Mouse (Mus musculus): Measurements from ENCODE around the gene Tcp11.
A peak's percentile ranks its signal among the peaks of the same experiment; 100 is the strongest.

The Tcp11 gene

DNA sequence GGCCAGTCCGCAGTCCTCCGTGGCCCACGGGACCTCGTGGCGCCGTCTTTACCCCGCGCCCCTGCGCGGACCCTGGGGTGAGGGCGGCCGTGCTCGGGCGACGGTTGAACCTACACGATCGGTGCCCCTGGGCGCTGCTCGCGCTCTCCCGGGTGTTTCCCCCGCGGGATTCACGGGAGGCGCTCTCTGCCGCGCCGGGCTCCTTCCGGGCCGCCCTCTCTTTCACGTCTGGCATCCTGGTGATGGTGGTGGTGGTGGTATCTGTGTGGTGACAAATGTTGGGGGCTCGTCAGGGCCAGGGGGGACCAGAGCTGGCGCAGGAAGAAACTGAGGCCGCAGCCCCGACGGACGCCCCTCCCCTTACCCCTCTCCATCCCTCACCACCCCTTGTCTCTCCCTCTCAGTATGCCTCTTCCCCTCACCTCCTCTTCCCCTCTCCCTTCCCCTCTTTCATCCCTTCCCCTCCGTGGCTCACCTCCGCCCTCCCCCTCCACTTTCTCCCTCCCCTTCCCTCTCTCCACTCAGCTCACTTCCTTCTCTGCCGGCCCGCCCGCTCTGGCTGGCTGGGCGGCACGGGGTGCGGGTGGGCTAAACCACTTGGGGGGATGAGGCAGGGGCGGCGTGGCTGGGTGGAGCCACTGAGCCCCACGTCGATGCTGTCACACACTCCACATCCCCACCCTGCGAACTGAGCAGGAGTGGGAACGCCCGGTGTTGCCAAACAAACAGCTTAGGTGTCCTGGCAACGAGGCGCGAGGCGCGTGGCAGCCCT, at the start of gene Tcp11:
Gene Tcp11 (minus strand): TSS at position 595 of the 772 bp plus-strand sequence.
- DNase-seq (ENCODE audit: low spot score): peak; percentile 21

- DNase-seq (ENCODE audit: low spot score): no peak
Measured at GRCm38 (mm10) chr17:28129796-28130195, 49.4 kb upstream of the Tcp11 start.

DNA sequence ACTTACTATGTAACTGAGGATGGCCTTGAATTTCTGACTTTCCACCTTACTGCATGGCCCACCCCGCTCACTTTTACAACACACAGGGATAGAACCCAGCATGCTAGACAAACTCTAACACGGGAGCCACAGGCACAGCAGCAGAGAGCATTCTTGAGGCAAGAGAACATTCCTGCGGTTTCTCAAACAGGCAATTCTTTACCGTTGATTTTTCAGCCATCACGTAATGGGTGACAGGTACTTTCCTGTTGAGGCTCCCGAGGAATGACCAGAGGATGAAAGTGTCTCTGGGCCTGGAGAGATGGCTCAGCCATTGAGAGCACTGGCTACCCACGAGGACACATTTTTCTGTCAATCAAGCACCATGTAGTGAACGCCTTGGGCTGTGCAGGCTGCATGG, 43.9 kb upstream of the Tcp11 start:
- no peak for DNase-seq (ENCODE audit: low spot score)

GRCm38 (mm10) chr17:28123627-28124026, 43.2 kb upstream of the Tcp11 start:
- no peak for DNase-seq (ENCODE audit: low spot score)

- no peak for DNase-seq (ENCODE audit: low spot score)
Measured at GRCm38 (mm10) chr17:28122949-28123348, 42.5 kb upstream of the Tcp11 start.

GRCm38 (mm10) chr17:28120460-28120859, 40.0 kb upstream of the Tcp11 start:
- DNase-seq (ENCODE audit: low spot score): no peak

DNA sequence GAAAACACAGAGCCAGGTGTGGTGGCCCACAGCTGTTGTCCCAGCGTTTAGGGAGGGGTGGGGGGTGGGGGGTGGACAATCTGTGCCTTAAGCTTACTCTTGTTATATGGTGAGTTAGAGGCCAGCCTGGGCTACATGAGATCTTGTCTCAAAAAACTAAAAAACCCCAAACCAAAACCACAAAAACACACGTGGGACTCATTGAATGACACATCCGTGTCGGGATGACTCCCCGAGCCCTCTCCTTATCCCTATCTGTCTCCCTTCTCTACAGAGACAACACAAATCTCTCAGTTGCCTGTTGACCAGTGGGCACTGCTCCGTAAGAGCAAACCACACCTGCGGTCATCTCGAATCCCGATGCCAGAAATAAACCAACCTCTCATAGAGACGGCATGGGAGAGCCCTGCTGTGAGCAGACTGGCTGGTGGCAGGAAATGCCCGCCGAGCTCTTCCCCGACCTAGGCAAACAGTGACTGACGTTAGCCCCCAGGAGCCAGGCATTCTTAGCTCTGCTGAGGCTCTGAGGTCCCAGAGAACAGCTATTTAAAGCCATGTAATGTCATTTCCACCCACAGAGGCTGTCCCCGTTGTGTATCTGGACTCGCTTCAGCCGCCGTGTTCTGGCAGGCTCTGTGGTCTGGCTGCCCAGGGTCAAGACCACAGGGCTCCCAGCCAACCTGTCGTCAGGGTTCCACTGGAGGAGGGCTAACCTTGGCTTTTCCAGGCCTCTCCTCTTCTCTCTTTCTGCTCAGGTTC, 37.2 kb upstream of the Tcp11 start:
- peak; percentile 30 for DNase-seq (ENCODE audit: low spot score)

DNA sequence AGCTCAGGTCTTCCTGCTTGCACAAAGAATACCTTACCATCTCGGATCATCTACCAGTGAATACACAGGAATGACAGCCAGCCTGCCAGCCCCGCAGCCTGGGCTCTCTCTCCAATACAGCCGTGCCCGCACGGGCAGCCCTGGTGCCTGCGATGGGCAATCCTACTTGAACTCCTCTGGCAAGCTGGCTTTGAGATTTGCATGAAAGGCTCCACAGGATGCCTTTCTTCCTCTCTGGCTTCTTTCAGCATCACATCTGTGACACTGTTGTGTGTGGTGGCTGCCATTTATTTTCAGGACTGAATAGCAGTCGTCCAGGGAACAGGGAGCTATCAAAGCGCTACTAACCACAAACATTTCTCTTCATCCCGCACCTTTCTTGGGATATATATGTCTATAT, 35.9 kb upstream of the Tcp11 start:
- DNase-seq (ENCODE audit: low spot score): no peak

- DNase-seq (ENCODE audit: low spot score): no peak
Measured at GRCm38 (mm10) chr17:28112266-28112665, 31.8 kb upstream of the Tcp11 start.

DNA sequence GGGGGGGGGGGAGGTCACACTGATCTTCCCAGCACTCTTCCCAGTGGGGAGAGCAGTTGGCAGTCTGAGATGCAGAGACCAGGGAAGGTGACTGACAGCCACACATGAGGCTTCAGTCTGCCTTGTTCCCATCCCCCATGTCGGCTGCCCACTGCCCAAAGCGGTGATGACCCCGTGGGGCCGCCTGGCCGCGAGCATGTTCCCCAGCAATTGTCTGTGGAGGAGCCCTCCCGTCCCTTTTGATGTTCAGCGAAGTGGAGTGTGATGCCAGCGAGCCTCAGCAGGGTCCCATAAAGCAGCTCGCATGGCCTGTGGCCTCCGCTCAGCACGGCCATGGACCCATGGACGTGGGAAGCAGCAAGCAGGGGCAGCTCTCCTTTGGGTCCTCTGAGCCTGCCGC, 26.8 kb upstream of the Tcp11 start:
- DNase-seq (ENCODE audit: low spot score): no peak

DNA sequence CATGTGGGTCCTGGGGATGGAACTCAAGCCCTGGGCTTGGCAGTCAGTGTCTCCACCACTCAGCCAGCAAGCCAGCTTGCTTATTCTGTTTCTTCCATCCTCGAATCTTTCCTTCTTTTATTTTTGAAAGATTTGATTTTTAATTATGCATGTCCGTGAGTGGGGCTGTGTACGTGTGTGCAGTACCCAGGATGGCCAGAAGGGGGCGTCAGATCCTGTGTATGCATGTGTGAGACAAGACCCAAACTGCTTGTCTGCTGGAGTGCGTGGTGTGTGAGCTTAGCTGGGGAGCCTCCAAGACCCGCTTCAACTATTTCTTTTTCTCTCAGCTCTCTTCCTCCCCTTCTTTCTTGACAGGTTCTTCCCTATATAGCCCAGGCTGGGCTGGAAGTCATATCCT, 25.9 kb upstream of the Tcp11 start:
- DNase-seq (ENCODE audit: low spot score): no peak

DNA sequence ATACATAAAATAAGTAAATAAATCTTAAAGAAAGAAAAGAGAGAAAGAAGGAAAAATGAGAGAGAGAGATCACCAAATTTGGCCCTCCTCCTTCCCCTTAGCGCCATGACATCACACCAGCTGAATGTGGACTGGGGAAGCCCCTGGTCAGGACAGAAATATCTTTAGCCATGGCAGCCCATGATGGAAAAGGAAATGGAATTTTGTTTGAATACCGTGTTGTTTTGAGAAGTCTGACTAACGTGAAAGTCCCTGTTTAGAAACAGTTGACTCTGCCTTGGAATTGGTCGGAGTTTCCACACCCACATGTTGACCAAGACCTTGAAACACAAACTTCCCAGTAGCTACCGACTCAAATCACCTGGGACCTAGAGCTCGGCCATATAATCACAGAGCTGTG, 24.0 kb upstream of the Tcp11 start:
- DNase-seq (ENCODE audit: low spot score): no peak

GRCm38 (mm10) chr17:28101902-28102319, 21.5 kb upstream of the Tcp11 start:
- no peak for DNase-seq (ENCODE audit: low spot score)

DNA sequence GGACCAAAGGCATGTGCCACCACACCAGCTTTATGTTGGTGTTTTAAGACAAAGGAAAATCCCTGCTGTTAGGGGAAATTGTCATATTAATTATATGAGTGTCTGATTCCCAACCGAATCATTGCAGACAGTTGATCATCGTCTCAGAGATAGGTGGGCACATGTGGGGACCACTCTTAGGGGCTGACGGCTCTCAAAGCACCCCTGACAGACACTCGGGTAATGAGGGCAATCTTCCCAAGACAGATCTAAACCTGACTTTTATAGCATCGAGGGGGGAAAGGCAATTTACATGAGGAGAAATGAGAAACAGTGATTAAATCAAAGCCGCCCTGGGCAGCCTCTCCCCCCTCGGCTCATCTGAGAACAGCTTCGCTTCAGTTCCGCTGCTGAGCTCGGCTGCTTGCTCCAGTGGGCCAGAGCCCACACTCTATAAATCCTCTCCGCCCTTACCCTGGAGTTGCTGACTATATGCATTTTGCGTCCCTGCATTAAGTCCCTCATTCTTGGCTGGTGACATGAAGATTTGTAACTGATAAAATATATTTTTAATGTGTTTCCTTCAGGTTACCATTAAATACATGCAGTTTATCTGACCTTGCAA, 20.9 kb upstream of the Tcp11 start:
- DNase-seq (ENCODE audit: low spot score): no peak

- DNase-seq (ENCODE audit: low spot score): no peak
Measured at GRCm38 (mm10) chr17:28100669-28101068, 20.2 kb upstream of the Tcp11 start.

- DNase-seq (ENCODE audit: low spot score): no peak
Measured at GRCm38 (mm10) chr17:28099086-28099485, 18.6 kb upstream of the Tcp11 start.

DNA sequence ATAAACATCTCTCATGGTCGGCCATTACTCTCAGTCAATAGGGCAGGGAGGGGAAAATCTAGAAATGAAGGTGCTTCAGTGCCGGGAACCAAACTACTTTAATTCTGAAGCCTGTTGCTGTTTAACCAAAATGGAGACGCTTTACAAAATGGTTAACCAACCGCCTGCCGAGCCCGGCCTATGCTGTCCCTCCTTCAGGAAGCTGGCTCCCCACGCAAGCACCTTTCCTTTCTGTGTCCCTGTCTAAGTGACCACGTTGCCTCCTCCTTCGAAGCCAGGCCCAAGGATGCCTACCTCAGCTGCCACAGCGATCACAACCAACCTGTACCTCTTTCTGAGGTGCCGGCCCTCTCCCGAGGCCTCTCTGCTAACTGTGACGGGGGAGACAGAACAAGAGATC, 16.9 kb upstream of the Tcp11 start:
- DNase-seq (ENCODE audit: low spot score): no peak

- no peak for DNase-seq (ENCODE audit: low spot score)
Measured at GRCm38 (mm10) chr17:28096418-28096817, 16.0 kb upstream of the Tcp11 start.

- DNase-seq (ENCODE audit: low spot score): no peak
Measured at GRCm38 (mm10) chr17:28093837-28094236, 13.4 kb upstream of the Tcp11 start.

DNA sequence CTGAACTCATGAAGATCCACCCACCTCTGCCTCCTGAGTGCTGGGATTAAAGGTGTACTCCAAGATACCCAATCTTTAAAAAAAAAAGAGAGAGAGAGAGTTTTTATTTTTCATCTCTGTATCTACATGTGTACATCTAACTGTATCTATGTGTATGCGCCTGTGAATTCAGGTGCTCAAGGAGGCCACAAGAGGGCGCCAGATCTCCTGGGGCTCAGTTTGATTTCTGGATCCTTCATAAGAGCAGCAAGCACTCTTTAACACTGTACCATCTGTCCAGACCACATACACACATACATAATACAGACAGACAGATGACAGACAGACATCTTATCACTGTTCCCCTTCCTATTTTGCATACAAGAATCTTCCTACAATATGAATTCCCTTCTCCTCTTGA, 11.9 kb upstream of the Tcp11 start:
- DNase-seq (ENCODE audit: low spot score): no peak

GRCm38 (mm10) chr17:28088718-28089117, 8.3 kb upstream of the Tcp11 start:
- DNase-seq (ENCODE audit: low spot score): no peak

DNA sequence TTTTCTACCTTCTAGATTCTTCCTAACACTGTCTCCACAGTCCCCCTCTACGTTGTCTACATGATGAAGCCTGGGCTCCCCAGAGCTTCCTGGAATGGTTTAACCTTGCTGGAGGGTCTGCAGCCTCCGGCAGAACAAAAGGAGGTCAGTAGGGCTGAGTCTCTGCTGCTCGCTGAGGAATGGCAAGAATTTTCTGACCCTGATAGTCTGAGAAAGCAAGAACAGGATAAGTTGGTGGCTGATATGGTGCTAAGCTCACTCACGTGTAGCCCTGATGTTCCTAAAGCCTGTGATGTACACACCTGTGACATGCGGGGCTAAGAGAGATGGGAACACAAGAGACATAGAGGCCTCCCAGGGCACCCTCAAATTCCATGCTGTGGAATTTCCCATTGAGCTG, 7.0 kb upstream of the Tcp11 start:
- no peak for DNase-seq (ENCODE audit: low spot score)

- DNase-seq (ENCODE audit: low spot score): peak; percentile 87
Measured at GRCm38 (mm10) chr17:28084964-28085363, 4.5 kb upstream of the Tcp11 start.
